Mouse (Mus musculus): ENCODE results near the gene Ttc28.

DNA sequence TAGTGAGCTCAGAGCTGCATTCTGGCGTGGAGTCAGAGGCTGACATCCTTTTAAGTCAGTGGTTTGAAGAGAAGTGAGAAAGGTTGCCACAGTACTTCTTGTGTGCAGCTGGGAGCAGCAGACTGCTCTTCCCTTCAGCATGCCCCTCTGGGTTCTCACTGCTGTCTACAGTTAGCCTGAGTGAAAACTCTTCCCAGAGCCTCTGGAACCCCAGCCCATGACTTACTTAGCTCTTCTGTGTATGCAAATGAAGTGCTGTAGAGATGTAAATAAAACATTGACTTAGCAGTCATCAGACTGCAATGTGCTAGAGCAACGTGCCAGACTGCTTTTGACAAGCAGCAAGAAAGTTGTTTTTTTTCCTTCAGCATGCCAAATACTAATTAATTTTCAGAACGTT, 70.2 kb downstream of the Ttc28 start:
- TF ChIP-seq CTCF (IDR thresholded peaks at IDR 0.05; ENCODE audit: borderline replicate concordance, control insufficient read depth, extremely low read depth, insufficient read depth, low read length, poor library complexity) = no peak
- no peak for TF ChIP-seq POLR2A (IDR thresholded peaks at IDR 0.05; ENCODE audit: control insufficient read depth, extremely low read depth, insufficient read depth, low read length, poor library complexity)
